Mouse (Mus musculus) neural tube, embryonic 14.5 days (tissue): ENCODE measurements around the gene Ppfibp1. TPM values are rescaled to one million over a fixed set of nuclear protein-coding genes. Genes with fewer than 3 reads are reported as not detected.

ENCODE experiments used
- ATAC-seq: fragments of 200-750 bp; cut with Nextera tagmentation; 2 replicates; pipeline ENCODE4 v1.8.0; 2017; ENCODE audit warnings: low read depth, mild to moderate bottlenecking, moderate TSS enrichment, moderate library complexity
- H3K27ac ChIP-seq: fragments of 300-500 bp; sonication (generic); 2 replicates; pipeline ENCODE4 v1.5.1; 2014; ENCODE audit warnings: low read depth, mild to moderate bottlenecking, control low read depth, low read length, moderate library complexity, mixed read lengths
- H3K27me3 ChIP-seq: fragments of 300-500 bp; sonication (generic); 2 replicates; pipeline ENCODE4 v1.6.1; 2014; ENCODE audit warnings: low read length; ENCODE audit not compliant: control insufficient read depth, insufficient read depth
- H3K36me3 ChIP-seq: fragments of 300-500 bp; sonication (generic); 2 replicates; pipeline ENCODE4 v1.6.1; 2014; ENCODE audit warnings: low read length, mixed read lengths; ENCODE audit not compliant: control insufficient read depth, insufficient read depth
- H3K4me1 ChIP-seq: fragments of 300-500 bp; sonication (generic); 2 replicates; pipeline ENCODE4 v1.6.1; 2014; ENCODE audit warnings: low read length; ENCODE audit not compliant: control insufficient read depth, insufficient read depth
- H3K4me2 ChIP-seq: fragments of 300-500 bp; sonication (generic); 2 replicates; pipeline ENCODE4 v1.6.1; 2014; ENCODE audit warnings: mild to moderate bottlenecking, low read depth, low read length, control low read depth
- H3K4me3 ChIP-seq: fragments of 300-500 bp; sonication (generic); 2 replicates; pipeline ENCODE4 v1.5.1; 2014; ENCODE audit warnings: low read depth, low read length, control low read depth, mixed read lengths
- H3K9ac ChIP-seq: fragments of 300-500 bp; sonication (generic); replicated peaks from 2 replicates; pipeline ENCODE4 v1.6.1; 2014; ENCODE audit warnings: low read depth, mild to moderate bottlenecking, control low read depth, low read length, mixed read lengths
- H3K9me3 ChIP-seq: fragments of 300-500 bp; sonication (generic); 2 replicates; pipeline ENCODE4 v1.6.1; 2016; ENCODE audit warnings: low read length; ENCODE audit not compliant: control insufficient read depth
- WGBS: fragments of 180-500 bp; shearing (Covaris S2); extraction: QIAGEN DNeasy Blood & Tissue Kit; methylation state at CpG from one replicate; pipeline ENCODE4 v1.1.7; 2014; 5-methylcytosine and 5-hydroxymethylcytosine counted together
- polyA plus RNA-seq: library from polyadenylated mRNA; unstranded; fragments of >200 nt; fragmentation: Nextera tagmentation; extraction: Ambion mirVana; gene quantifications from 2 replicates; pipeline ENCODE4 v1.2.1, GENCODE M21; 2014

Ppfibp1 gene
- polyA plus RNA-seq, 1 experiment from 2014 or later = 8.5 TPM

- ATAC-seq = no peak
- Histone ChIP-seq H3K4me3 (no peak overlapping the region), H3K9ac (no peak overlapping the region), H3K4me2 (no peak overlapping the region), H3K9me3 (no peaks in the 10 kb centered on the region), H3K27me3 (no peaks in the 10 kb centered on the region), H3K4me1 (no peaks in the 10 kb centered on the region), H3K36me3 (no peaks in the 10 kb centered on the region), H3K27ac (no peak overlapping the region)
- WGBS = 86% methylated on average over 1 of the region's 1 CpGs
Observed at GRCm38 (mm10) chr6:146956961-146957360, 68.7 kb downstream of the Ppfibp1 start.

GRCm38 (mm10) chr6:146958694-146959093 is 70.4 kb downstream of the Ppfibp1 start:
- Histone ChIP-seq H3K9me3 (no peaks in the 10 kb centered on the region), H3K4me3 (no peak overlapping the region), H3K4me1 (no peaks in the 10 kb centered on the region), H3K27ac (no peak overlapping the region), H3K27me3 (no peaks in the 10 kb centered on the region), H3K36me3 (no peaks in the 10 kb centered on the region), H3K4me2 (no peak overlapping the region), H3K9ac (no peak overlapping the region)
- no peak for ATAC-seq
- 74% methylated on average over 1 of the region's 1 CpGs for WGBS

GRCm38 (mm10) chr6:146959908-146960680 is 71.8 kb downstream of the Ppfibp1 start:
- ATAC-seq = no peak
- H3K27me3 ChIP-seq = no peaks in the 10 kb centered on the region
- no peaks in the 10 kb centered on the region for H3K4me1 ChIP-seq
- no peaks in the 10 kb centered on the region for H3K9me3 ChIP-seq
- H3K4me2 ChIP-seq = no peak overlapping the region
- H3K36me3 ChIP-seq = no peaks in the 10 kb centered on the region
- H3K9ac ChIP-seq = no peak overlapping the region
- no peak overlapping the region for H3K4me3 ChIP-seq
- H3K27ac ChIP-seq = no peak overlapping the region
- WGBS = 86% methylated on average over 9 of the region's 9 CpGs

- Histone ChIP-seq H3K27me3 (no peaks in the 10 kb centered on the region), H3K36me3 (no peaks in the 10 kb centered on the region), H3K4me3 (no peak overlapping the region), H3K4me2 (no peak overlapping the region), H3K4me1 (no peaks in the 10 kb centered on the region), H3K9ac (no peak overlapping the region), H3K27ac (no peak overlapping the region), H3K9me3 (no peaks in the 10 kb centered on the region)
- 89% methylated on average over 5 of the region's 5 CpGs for WGBS
- no peak for ATAC-seq
Observed at GRCm38 (mm10) chr6:146960956-146961355, 72.7 kb downstream of the Ppfibp1 start.

- Histone ChIP-seq H3K27ac (no peak overlapping the region), H3K4me3 (no peak overlapping the region), H3K9ac (no peak overlapping the region), H3K36me3 (no peaks in the 10 kb centered on the region), H3K27me3 (no peaks in the 10 kb centered on the region), H3K9me3 (no peaks in the 10 kb centered on the region), H3K4me1 (no peaks in the 10 kb centered on the region), H3K4me2 (no peak overlapping the region)
- no peak for ATAC-seq
- 72% methylated on average over 6 of the region's 6 CpGs for WGBS
Observed at GRCm38 (mm10) chr6:146961832-146962481, 73.7 kb downstream of the Ppfibp1 start.

- H3K4me1 ChIP-seq = no peaks in the 10 kb centered on the region
- H3K9ac ChIP-seq = no peak overlapping the region
- no peak overlapping the region for H3K4me2 ChIP-seq
- ATAC-seq = no peak
- 89% methylated on average over 6 of the region's 6 CpGs for WGBS
- no peak overlapping the region for H3K4me3 ChIP-seq
- no peaks in the 10 kb centered on the region for H3K27me3 ChIP-seq
- H3K27ac ChIP-seq = no peak overlapping the region
- H3K36me3 ChIP-seq = no peaks in the 10 kb centered on the region
- no peaks in the 10 kb centered on the region for H3K9me3 ChIP-seq
Observed at GRCm38 (mm10) chr6:146963396-146964150, 75.3 kb downstream of the Ppfibp1 start.

GRCm38 (mm10) chr6:146965139-146965772 is 77.0 kb downstream of the Ppfibp1 start:
- WGBS = 71% methylated on average over 13 of the region's 13 CpGs

GRCm38 (mm10) chr6:146966446-146967019 is 78.2 kb downstream of the Ppfibp1 start:
- no peak for ATAC-seq
- no peak overlapping the region for H3K27ac ChIP-seq
- no peaks in the 10 kb centered on the region for H3K27me3 ChIP-seq
- H3K36me3 ChIP-seq = no peaks in the 10 kb centered on the region
- no peaks in the 10 kb centered on the region for H3K4me1 ChIP-seq
- no peak overlapping the region for H3K4me3 ChIP-seq
- H3K4me2 ChIP-seq = no peak overlapping the region
- H3K9me3 ChIP-seq = no peaks in the 10 kb centered on the region
- H3K9ac ChIP-seq = no peak overlapping the region
- 80% methylated on average over 12 of the region's 12 CpGs for WGBS

More at GRCm38 (mm10) chr6:146965139-146965772, 77.0 kb downstream of the Ppfibp1 start:
- Histone ChIP-seq H3K27ac (no peak overlapping the region), H3K9me3 (no peaks in the 10 kb centered on the region), H3K9ac (no peak overlapping the region), H3K4me2 (no peak overlapping the region), H3K36me3 (no peaks in the 10 kb centered on the region), H3K27me3 (no peaks in the 10 kb centered on the region), H3K4me3 (no peak overlapping the region), H3K4me1 (no peaks in the 10 kb centered on the region)
- no peak for ATAC-seq
